In genomic region chr12:87443700-87444122, GRCm38 (mm10) we compare ENCODE assay signal across 8 mouse cellular contexts. TPM values are rescaled to one million over a fixed set of nuclear protein-coding genes. Genes with fewer than 3 reads are reported as not detected.
DNase-seq lines count a peak whose midpoint lies in the region; ATAC-seq lines count a peak whose summit lies in the region.

Gene Slirp (plus strand): TSS chr12:87443896.
Gene Alkbh1 (minus strand): TSS chr12:87444017.

- under 1% methylated on average over 28 of the region's 28 CpGs for WGBS in heart, embryonic 13.5 days
- WGBS in liver, embryonic 12.5 days (ENCODE audit: insufficient replicate concordance): under 1% methylated on average over 28 of the region's 28 CpGs
- WGBS in stomach, embryonic 15.5 days: under 1% methylated on average over 28 of the region's 28 CpGs

- H3K4me3 ChIP-seq in brown adipose tissue, adult 24 weeks (ENCODE audit: insufficient read depth, low read depth, low read length): peak within 1 kb of the TSS; percentile 75
- H3K4me3 ChIP-seq in heart, embryonic 13.5 days: peak within 1 kb of the TSS; percentile 90
- H3K4me3 ChIP-seq in liver, embryonic 12.5 days: peak within 1 kb of the TSS; percentile 95
- H3K4me3 ChIP-seq in stomach, embryonic 15.5 days (replicated peaks): peak within 1 kb of the TSS; percentile 100

- H3K27me3 ChIP-seq in heart, embryonic 13.5 days (replicated peaks): no peaks in the 10 kb centered on the region
- H3K27me3 ChIP-seq in liver, embryonic 12.5 days (replicated peaks): no peaks in the 10 kb centered on the region
- H3K27me3 ChIP-seq in stomach, embryonic 15.5 days (replicated peaks): no peaks in the 10 kb centered on the region

- H3K9me3 ChIP-seq in heart, embryonic 13.5 days: no peaks in the 10 kb centered on the region
- no peaks in the 10 kb centered on the region for H3K9me3 ChIP-seq in liver, embryonic 12.5 days (replicated peaks)
- no peaks in the 10 kb centered on the region for H3K9me3 ChIP-seq in stomach, embryonic 15.5 days

- H3K27ac ChIP-seq in brown adipose tissue, adult 24 weeks (replicated peaks; ENCODE audit: low read depth, low read length): 0 out of 2 replicates have a peak within 1 kb of the TSS, but pooled peaks have one; percentile 40
- peak within 1 kb of the TSS; percentile 86 for H3K27ac ChIP-seq in heart, embryonic 13.5 days (replicated peaks)
- H3K27ac ChIP-seq in liver, embryonic 12.5 days: peak within 1 kb of the TSS; percentile 82
- H3K27ac ChIP-seq in stomach, embryonic 15.5 days: peak within 1 kb of the TSS; percentile 90

- DNase-seq in CD4-positive, CD25-positive, alpha-beta regulatory T cell, adult 2 months (ENCODE audit: low read depth, low spot score): peak; percentile 93
- DNase-seq in fat pad, adult 2 months (ENCODE audit: extremely low read depth, low read depth, low spot score): peak; percentile 37
- DNase-seq in kidney, postnatal 10 days: peak; percentile 93
- DNase-seq in natural killer cell, adult 2 months (ENCODE audit: low spot score in 2 of 2): peak; percentile 87 to 89

- peak within 1 kb of the TSS; percentile 95 for H3K9ac ChIP-seq in heart, embryonic 13.5 days
- H3K9ac ChIP-seq in liver, embryonic 12.5 days: peak within 1 kb of the TSS; percentile 94
- H3K9ac ChIP-seq in stomach, embryonic 15.5 days: peak within 1 kb of the TSS; percentile 93

- ATAC-seq in heart, embryonic 13.5 days (ENCODE audit: extremely low read depth, insufficient number of reproducible peaks, low FRiP score, low TSS enrichment): peak; percentile 63; the same call in 1 of the 2 replicates
- ATAC-seq in liver, embryonic 12.5 days: peak; percentile 86
- peak; percentile 89 for ATAC-seq in stomach, embryonic 15.5 days (ENCODE audit: insufficient read depth, low FRiP score, low read depth)

- H3K4me1 ChIP-seq in brown adipose tissue, adult 24 weeks (ENCODE audit: control insufficient read depth, insufficient read depth, insufficient read length, low read length): peaks cover 3% of the 10 kb centered on the region; the same call in 1 of the 2 replicates
- H3K4me1 ChIP-seq in heart, embryonic 13.5 days: peaks cover 24% of the 10 kb centered on the region
- peaks cover 25% of the 10 kb centered on the region for H3K4me1 ChIP-seq in liver, embryonic 12.5 days
- H3K4me1 ChIP-seq in stomach, embryonic 15.5 days: peaks cover 4% of the 10 kb centered on the region

- peak within 1 kb of the TSS; percentile 91 for H3K4me2 ChIP-seq in heart, embryonic 13.5 days
- peak within 1 kb of the TSS; percentile 76 for H3K4me2 ChIP-seq in liver, embryonic 12.5 days
- peak within 1 kb of the TSS; percentile 84 for H3K4me2 ChIP-seq in stomach, embryonic 15.5 days

- peaks cover 57% of the 10 kb centered on the region for H3K36me3 ChIP-seq in heart, embryonic 13.5 days
- peaks cover 62% of the 10 kb centered on the region for H3K36me3 ChIP-seq in liver, embryonic 12.5 days
- H3K36me3 ChIP-seq in stomach, embryonic 15.5 days: peaks cover 21% of the 10 kb centered on the region; the same call in 1 of the 2 replicates

RNA-seq across cellular contexts. Expression of gene Slirp, which starts in this region (rescaled TPM):
- 340 and 414 TPM in 2 replicates for polyA plus RNA-seq in brown adipose tissue, adult 24 weeks (2012; ENCODE audit: insufficient read depth, insufficient read length, missing spikeins)
- 269 and 303 TPM in 2 replicates for polyA plus RNA-seq in heart, embryonic 13.5 days (2015; fragmentation: Nextera tagmentation; extraction: Ambion mirVana)
- polyA plus RNA-seq in liver, embryonic 12.5 days (2016; fragmentation: Nextera tagmentation; extraction: Ambion mirVana): 211 and 219 TPM in 2 replicates
- 287 and 303 TPM in 2 replicates for polyA plus RNA-seq in stomach, embryonic 15.5 days (2015; fragmentation: Nextera tagmentation; extraction: Ambion mirVana)

RNA-seq across cellular contexts. Expression of gene Alkbh1, which starts in this region (rescaled TPM):
- 3.7 and 4.3 TPM in 2 replicates for polyA plus RNA-seq in brown adipose tissue, adult 24 weeks (2012; ENCODE audit: insufficient read depth, insufficient read length, missing spikeins)
- polyA plus RNA-seq in heart, embryonic 13.5 days (2015; fragmentation: Nextera tagmentation; extraction: Ambion mirVana): 34.2 and 37.2 TPM in 2 replicates
- polyA plus RNA-seq in liver, embryonic 12.5 days (2016; fragmentation: Nextera tagmentation; extraction: Ambion mirVana): 34.5 and 39.2 TPM in 2 replicates
- polyA plus RNA-seq in stomach, embryonic 15.5 days (2015; fragmentation: Nextera tagmentation; extraction: Ambion mirVana): 57.8 and 58.2 TPM in 2 replicates

Comparison
In these comparisons a context has a peak if more than half of its experiments do, and no peak if none do; other contexts are left out.
1. Peak in every context shown above with its lines: DNase-seq, ATAC-seq, H3K4me3 ChIP-seq and H3K27ac ChIP-seq.
2. DNase-seq: peak in every context shown above with its lines; median percentile 93 in CD4-positive, CD25-positive, alpha-beta regulatory T cell, adult 2 months; 93 in kidney, postnatal 10 days; 88 in natural killer cell, adult 2 months; 37 in fat pad, adult 2 months.
3. H3K27ac ChIP-seq: peak in every context shown above with its lines; median percentile 90 in stomach, embryonic 15.5 days; 86 in heart, embryonic 13.5 days; 82 in liver, embryonic 12.5 days; 40 in brown adipose tissue, adult 24 weeks.